Mouse (Mus musculus): ENCODE results near the gene Dap. TPM values are rescaled to one million over a fixed set of nuclear protein-coding genes. Genes with fewer than 3 reads are reported as not detected.

Dap gene
- polyA plus RNA-seq, 1 experiment, result not detected

- no peak for TF ChIP-seq GATA1 (IDR thresholded peaks at IDR 0.05; ENCODE audit: low read length)
Measured at GRCm38 (mm10) chr15:31226464-31226863, 2.4 kb downstream of the Dap start.

GRCm38 (mm10) chr15:31227793-31228192 is 3.7 kb downstream of the Dap start:
- TF ChIP-seq GATA1 (IDR thresholded peaks at IDR 0.05; ENCODE audit: low read length), result no peak

GRCm38 (mm10) chr15:31233006-31233405 is 8.9 kb downstream of the Dap start:
- no peak for TF ChIP-seq GATA1 (IDR thresholded peaks at IDR 0.05; ENCODE audit: low read length)

- no peak for TF ChIP-seq GATA1 (IDR thresholded peaks at IDR 0.05; ENCODE audit: low read length)
Measured at GRCm38 (mm10) chr15:31235794-31236548, 11.9 kb downstream of the Dap start.

GRCm38 (mm10) chr15:31236549-31236907 is 12.4 kb downstream of the Dap start:
- TF ChIP-seq GATA1 (IDR thresholded peaks at IDR 0.05; ENCODE audit: low read length), result no peak

GRCm38 (mm10) chr15:31237368-31237767 is 13.3 kb downstream of the Dap start:
- no peak for TF ChIP-seq GATA1 (IDR thresholded peaks at IDR 0.05; ENCODE audit: low read length)

GRCm38 (mm10) chr15:31237898-31238297 is 13.8 kb downstream of the Dap start:
- no peak for TF ChIP-seq GATA1 (IDR thresholded peaks at IDR 0.05; ENCODE audit: low read length)

GRCm38 (mm10) chr15:31238611-31239010 is 14.5 kb downstream of the Dap start:
- no peak for TF ChIP-seq GATA1 (IDR thresholded peaks at IDR 0.05; ENCODE audit: low read length)

- TF ChIP-seq GATA1 (IDR thresholded peaks at IDR 0.05; ENCODE audit: low read length), result no peak
Measured at GRCm38 (mm10) chr15:31239713-31240112, 15.6 kb downstream of the Dap start.

- no peak for TF ChIP-seq GATA1 (IDR thresholded peaks at IDR 0.05; ENCODE audit: low read length)
Measured at GRCm38 (mm10) chr15:31240181-31240580, 16.1 kb downstream of the Dap start.

GRCm38 (mm10) chr15:31243260-31243659 is 19.1 kb downstream of the Dap start:
- no peak for TF ChIP-seq GATA1 (IDR thresholded peaks at IDR 0.05; ENCODE audit: low read length)

GRCm38 (mm10) chr15:31244696-31245445 is 20.8 kb downstream of the Dap start:
- TF ChIP-seq GATA1 (IDR thresholded peaks at IDR 0.05; ENCODE audit: low read length), result no peak

- TF ChIP-seq GATA1 (IDR thresholded peaks at IDR 0.05; ENCODE audit: low read length), result no peak
Measured at GRCm38 (mm10) chr15:31245934-31246333, 21.8 kb downstream of the Dap start.

- no peak for TF ChIP-seq GATA1 (IDR thresholded peaks at IDR 0.05; ENCODE audit: low read length)
Measured at GRCm38 (mm10) chr15:31247035-31247434, 22.9 kb downstream of the Dap start.

GRCm38 (mm10) chr15:31248882-31249281 is 24.8 kb downstream of the Dap start:
- TF ChIP-seq GATA1 (IDR thresholded peaks at IDR 0.05; ENCODE audit: low read length), result no peak

- TF ChIP-seq GATA1 (IDR thresholded peaks at IDR 0.05; ENCODE audit: low read length), result no peak
Measured at GRCm38 (mm10) chr15:31250027-31250426, 25.9 kb downstream of the Dap start.

- TF ChIP-seq GATA1 (IDR thresholded peaks at IDR 0.05; ENCODE audit: low read length), result no peak
Measured at GRCm38 (mm10) chr15:31250676-31251075, 26.6 kb downstream of the Dap start.

All from G1E-ER4 (cell line).